Mouse (Mus musculus) intestine, embryonic 16.5 days (tissue): ENCODE data around the gene Bod1. TPM values are rescaled to one million over a fixed set of nuclear protein-coding genes. Genes with fewer than 3 reads are reported as not detected.

Experiments used
- ATAC-seq: fragments of 200-750 bp; cut with Nextera tagmentation; 2 replicates; pipeline ENCODE4 v1.8.0; 2017; ENCODE audit warnings: moderate TSS enrichment, moderate library complexity
- H3K27ac ChIP-seq: fragments of 300-500 bp; sonication (generic); 2 replicates; pipeline ENCODE4 v1.5.1; 2014; ENCODE audit warnings: mild to moderate bottlenecking, low read length
- H3K27me3 ChIP-seq: fragments of 300-500 bp; sonication (generic); replicated peaks from 2 replicates; pipeline ENCODE4 v1.6.1; 2014; ENCODE audit warnings: low read length, control low read depth, mixed read lengths; ENCODE audit not compliant: control insufficient read depth, insufficient read depth
- H3K36me3 ChIP-seq: fragments of 300-500 bp; sonication (generic); 2 replicates; pipeline ENCODE4 v1.6.1; 2014; ENCODE audit warnings: low read length, control low read depth; ENCODE audit not compliant: control insufficient read depth, insufficient read depth
- H3K4me1 ChIP-seq: fragments of 300-500 bp; sonication (generic); 2 replicates; pipeline ENCODE4 v1.6.1; 2014; ENCODE audit warnings: low read length, control low read depth, mixed read lengths; ENCODE audit not compliant: control insufficient read depth, insufficient read depth
- H3K4me2 ChIP-seq: fragments of 300-500 bp; sonication (generic); 2 replicates; pipeline ENCODE4 v1.6.1; 2014; ENCODE audit warnings: low read depth, low read length, control low read depth
- H3K4me3 ChIP-seq: fragments of 300-500 bp; sonication (generic); 2 replicates; pipeline ENCODE4 v1.5.1; 2014; ENCODE audit warnings: mild to moderate bottlenecking, low read length
- H3K9ac ChIP-seq: fragments of 300-500 bp; sonication (generic); 2 replicates; pipeline ENCODE4 v1.6.1; 2014; ENCODE audit warnings: low read depth, low read length
- H3K9me3 ChIP-seq: fragments of 300-500 bp; sonication (generic); 2 replicates; pipeline ENCODE4 v1.6.1; 2016; ENCODE audit warnings: low read length, control low read depth; ENCODE audit not compliant: control insufficient read depth
- WGBS: fragments of 180-500 bp; shearing (Covaris S2); extraction: QIAGEN DNeasy Blood & Tissue Kit; methylation state at CpG from one replicate; pipeline ENCODE4 v1.1.7; 2014; 5-methylcytosine and 5-hydroxymethylcytosine counted together
- polyA plus RNA-seq: library from polyadenylated mRNA; unstranded; fragments of >200 nt; fragmentation: Nextera tagmentation; extraction: Ambion mirVana; gene quantifications from 2 replicates; pipeline ENCODE4 v1.2.1, GENCODE M21; 2015

Gene Bod1
- polyA plus RNA-seq, 1 experiment from 2014 or later, result 46.9 TPM

GRCm38 (mm10) chr11:31649507-31649906 lies 22.2 kb downstream of the Bod1 start:
- no peak overlapping the region for H3K4me3 ChIP-seq
- H3K27me3 ChIP-seq, result no peaks in the 10 kb centered on the region
- H3K4me1 ChIP-seq, result no peaks in the 10 kb centered on the region
- H3K9ac ChIP-seq, result no peak overlapping the region
- WGBS, result 62% methylated on average over 2 of the region's 2 CpGs
- no peaks in the 10 kb centered on the region for H3K9me3 ChIP-seq
- no peaks in the 10 kb centered on the region for H3K36me3 ChIP-seq
- H3K27ac ChIP-seq, result no peak overlapping the region
- no peak overlapping the region for H3K4me2 ChIP-seq
- ATAC-seq, result no peak

- no peaks in the 10 kb centered on the region for H3K36me3 ChIP-seq
- no peak overlapping the region for H3K9ac ChIP-seq
- H3K4me3 ChIP-seq, result no peak overlapping the region
- no peak for ATAC-seq
- no peaks in the 10 kb centered on the region for H3K9me3 ChIP-seq
- no peak overlapping the region for H3K27ac ChIP-seq
- 86% methylated on average over 10 of the region's 10 CpGs for WGBS
- no peaks in the 10 kb centered on the region for H3K27me3 ChIP-seq
- no peaks in the 10 kb centered on the region for H3K4me1 ChIP-seq
- H3K4me2 ChIP-seq, result no peak overlapping the region
Measured at GRCm38 (mm10) chr11:31647268-31647667, 24.4 kb downstream of the Bod1 start.

GRCm38 (mm10) chr11:31646571-31646970 lies 25.1 kb downstream of the Bod1 start:
- no peaks in the 10 kb centered on the region for H3K27me3 ChIP-seq
- H3K9me3 ChIP-seq, result no peaks in the 10 kb centered on the region
- ATAC-seq, result no peak
- no peaks in the 10 kb centered on the region for H3K36me3 ChIP-seq
- H3K4me1 ChIP-seq, result no peaks in the 10 kb centered on the region
- H3K9ac ChIP-seq, result no peak overlapping the region
- H3K4me2 ChIP-seq, result no peak overlapping the region
- WGBS, result 79% methylated on average over 1 of the region's 1 CpGs
- H3K27ac ChIP-seq, result no peak overlapping the region
- no peak overlapping the region for H3K4me3 ChIP-seq

- H3K27ac ChIP-seq, result no peak overlapping the region
- H3K9me3 ChIP-seq, result no peaks in the 10 kb centered on the region
- WGBS, result 62% methylated on average over 6 of the region's 6 CpGs
- H3K4me1 ChIP-seq, result no peaks in the 10 kb centered on the region
- no peaks in the 10 kb centered on the region for H3K27me3 ChIP-seq
- no peaks in the 10 kb centered on the region for H3K36me3 ChIP-seq
- ATAC-seq, result no peak
- H3K4me3 ChIP-seq, result no peak overlapping the region
- no peak overlapping the region for H3K4me2 ChIP-seq
- H3K9ac ChIP-seq, result no peak overlapping the region
Measured at GRCm38 (mm10) chr11:31643120-31643519, 28.6 kb downstream of the Bod1 start.

GRCm38 (mm10) chr11:31641066-31641810 lies 30.4 kb downstream of the Bod1 start:
- Histone ChIP-seq H3K9ac (no peak overlapping the region), H3K9me3 (no peaks in the 10 kb centered on the region), H3K27ac (no peak overlapping the region), H3K4me3 (no peak overlapping the region), H3K36me3 (no peaks in the 10 kb centered on the region), H3K27me3 (no peaks in the 10 kb centered on the region), H3K4me2 (no peak overlapping the region), H3K4me1 (no peaks in the 10 kb centered on the region)
- 36% methylated on average over 3 of the region's 3 CpGs for WGBS
- ATAC-seq, result no peak

- Histone ChIP-seq H3K9me3 (no peaks in the 10 kb centered on the region), H3K9ac (no peak overlapping the region), H3K27me3 (no peaks in the 10 kb centered on the region), H3K4me3 (no peak overlapping the region), H3K36me3 (no peaks in the 10 kb centered on the region), H3K4me1 (no peaks in the 10 kb centered on the region), H3K4me2 (no peak overlapping the region), H3K27ac (no peak overlapping the region)
- no peak for ATAC-seq
- 68% methylated on average over 5 of the region's 5 CpGs for WGBS
Measured at GRCm38 (mm10) chr11:31640187-31640586, 31.5 kb downstream of the Bod1 start.

- no peaks in the 10 kb centered on the region for H3K27me3 ChIP-seq
- ATAC-seq, result peak; percentile 80
- H3K9ac ChIP-seq, result no peak overlapping the region
- no peak overlapping the region for H3K4me2 ChIP-seq
- 29% methylated on average over 10 of the region's 10 CpGs for WGBS
- H3K4me1 ChIP-seq, result no peaks in the 10 kb centered on the region
- no peak overlapping the region for H3K4me3 ChIP-seq
- no peak overlapping the region for H3K27ac ChIP-seq
- H3K36me3 ChIP-seq, result no peaks in the 10 kb centered on the region
- H3K9me3 ChIP-seq, result no peaks in the 10 kb centered on the region
Measured at GRCm38 (mm10) chr11:31637788-31638373, 33.8 kb downstream of the Bod1 start.

- Histone ChIP-seq H3K9ac (no peak overlapping the region), H3K36me3 (no peaks in the 10 kb centered on the region), H3K4me2 (no peak overlapping the region), H3K4me3 (no peak overlapping the region), H3K27ac (no peak overlapping the region), H3K27me3 (no peaks in the 10 kb centered on the region), H3K9me3 (no peaks in the 10 kb centered on the region), H3K4me1 (no peaks in the 10 kb centered on the region)
- 84% methylated on average over 5 of the region's 5 CpGs for WGBS
- ATAC-seq, result no peak
Measured at GRCm38 (mm10) chr11:31628700-31629099, 43.0 kb downstream of the Bod1 start.

- H3K36me3 ChIP-seq, result no peaks in the 10 kb centered on the region
- H3K27ac ChIP-seq, result no peak overlapping the region
- no peak overlapping the region for H3K4me2 ChIP-seq
- ATAC-seq, result no peak
- no peaks in the 10 kb centered on the region for H3K4me1 ChIP-seq
- no peak overlapping the region for H3K9ac ChIP-seq
- 76% methylated on average over 2 of the region's 2 CpGs for WGBS
- no peaks in the 10 kb centered on the region for H3K9me3 ChIP-seq
- H3K27me3 ChIP-seq, result no peaks in the 10 kb centered on the region
- H3K4me3 ChIP-seq, result no peak overlapping the region
Measured at GRCm38 (mm10) chr11:31620796-31621195, 50.9 kb downstream of the Bod1 start.
